Mouse (Mus musculus) left cerebral cortex, postnatal 36 days (tissue): ENCODE results near the gene Mxi1. TPM values are rescaled to one million over a fixed set of nuclear protein-coding genes. Genes with fewer than 3 reads are reported as not detected.

Experiments
- DNase-seq, 2 experiments: peaks; one replicate each; pipeline ENCODE4 v3.0.0; 2021 to 2022; ENCODE audit warnings: low spot score in 2 of 2, mixed read lengths in 1 of 2
- intact Hi-C: fragments of 180-260 bp; cut with DNase I; formaldehyde crosslinking; loops from one replicate; pipeline ENCODE4 v1.15.1; 2025
- total RNA-seq, 2 experiments: library from RNA; stranded (reverse); gene quantifications; 2 replicates each; pipeline ENCODE4 v1.2.3; 2021

Gene Mxi1
- total RNA-seq, 2 experiments from 2014 or later, result 91.9 to 94.5 TPM

DNA sequence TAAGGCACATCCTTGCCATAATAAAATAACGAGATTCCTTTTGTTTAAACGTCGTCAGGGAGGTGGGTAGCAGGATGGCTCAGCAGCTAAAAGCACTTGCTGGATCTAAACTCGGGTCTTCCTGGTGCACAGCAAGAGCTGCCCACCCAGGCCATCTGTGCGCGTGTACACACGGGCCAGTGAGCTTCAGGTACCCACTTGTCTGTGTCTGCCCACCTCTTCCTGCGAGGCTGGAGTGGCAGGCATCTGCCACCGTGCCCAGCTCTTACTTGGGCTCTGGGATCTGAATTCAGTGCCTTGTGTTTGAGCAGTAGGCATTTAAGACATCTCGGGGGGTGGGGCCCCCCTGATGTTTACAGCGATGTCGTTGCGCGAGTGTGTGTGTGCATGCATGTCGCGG, 44.7 kb downstream of the Mxi1 start:
- DNase-seq, result peak; percentile 64 to 68
- intact Hi-C loops, result no loop called here

DNA sequence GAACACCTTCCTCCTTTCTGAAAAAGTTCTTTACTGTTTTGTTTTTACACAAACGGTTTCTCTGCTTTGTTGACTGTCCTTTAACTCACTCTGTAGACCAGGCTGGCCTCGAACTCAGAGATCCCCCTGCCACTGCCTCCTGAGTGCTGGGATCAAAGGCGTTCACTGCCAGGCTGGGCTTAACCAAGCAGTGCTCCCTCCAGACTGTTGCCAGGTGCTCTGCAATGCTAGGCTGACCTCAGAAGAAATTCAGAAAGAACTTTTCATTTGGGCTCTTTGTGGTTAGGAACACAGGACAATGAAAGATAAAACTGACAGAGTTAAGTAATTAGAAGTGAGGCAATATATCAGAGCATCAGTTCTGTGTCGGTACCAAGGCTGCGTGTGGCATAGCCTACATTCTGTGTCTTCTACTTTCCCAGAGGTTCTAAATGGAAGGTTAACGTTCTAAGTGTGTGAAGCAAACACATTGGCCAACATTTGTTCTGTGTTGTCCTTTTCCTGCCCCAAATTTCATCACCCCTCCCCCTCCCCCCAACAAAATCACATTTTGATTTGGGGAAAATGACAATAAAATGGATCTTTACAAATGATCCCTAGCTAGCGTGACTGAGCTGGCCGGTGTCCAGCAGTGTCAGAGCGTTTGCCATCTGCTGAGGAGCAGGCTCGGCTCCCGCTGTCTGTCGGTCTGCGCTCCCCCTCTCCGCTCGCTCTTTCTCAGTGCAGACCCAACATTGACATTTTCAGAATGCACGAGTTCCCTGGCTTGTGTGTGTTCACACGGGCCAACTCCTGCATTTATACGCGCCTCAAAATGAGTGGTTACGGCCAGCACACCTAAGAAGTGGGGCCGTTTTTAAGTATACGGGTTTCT, 49.1 kb downstream of the Mxi1 start:
- DNase-seq, result no peak
- intact Hi-C loops, result no loop called here

DNA sequence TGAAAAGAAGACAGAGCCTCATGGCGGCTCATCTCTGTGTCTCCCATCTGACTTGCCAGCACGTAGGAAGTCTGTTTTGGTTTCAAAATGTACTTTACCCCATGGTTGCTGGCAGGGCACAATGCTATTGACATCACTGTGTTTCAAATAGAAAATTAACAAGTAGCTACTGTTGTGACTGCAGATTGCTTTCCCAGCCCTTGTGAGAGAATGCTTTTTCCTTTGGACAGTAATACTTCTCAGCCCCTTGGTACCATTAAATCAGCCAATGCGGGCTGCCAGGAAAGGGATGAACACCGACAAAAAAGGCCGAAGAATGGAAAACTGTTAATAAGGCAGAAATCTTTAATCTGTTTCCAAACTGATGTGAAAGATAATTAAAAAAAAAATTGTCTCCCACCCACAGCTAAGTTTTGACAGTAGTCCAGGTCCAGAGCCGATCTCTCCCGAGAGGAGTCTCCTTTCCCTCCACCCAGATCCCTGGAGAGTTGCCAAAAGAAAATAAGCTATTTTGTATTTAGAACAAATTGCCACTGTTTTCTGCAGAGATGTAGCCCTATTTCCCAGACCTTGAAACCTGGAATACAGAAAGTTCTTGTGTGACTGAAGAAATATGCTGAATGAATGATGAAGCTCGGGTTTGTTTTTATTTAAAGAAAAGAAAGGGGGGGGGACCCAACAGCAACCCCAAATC, 50.1 kb downstream of the Mxi1 start:
- intact Hi-C loops, result no loop called here
- DNase-seq, result no peak

DNA sequence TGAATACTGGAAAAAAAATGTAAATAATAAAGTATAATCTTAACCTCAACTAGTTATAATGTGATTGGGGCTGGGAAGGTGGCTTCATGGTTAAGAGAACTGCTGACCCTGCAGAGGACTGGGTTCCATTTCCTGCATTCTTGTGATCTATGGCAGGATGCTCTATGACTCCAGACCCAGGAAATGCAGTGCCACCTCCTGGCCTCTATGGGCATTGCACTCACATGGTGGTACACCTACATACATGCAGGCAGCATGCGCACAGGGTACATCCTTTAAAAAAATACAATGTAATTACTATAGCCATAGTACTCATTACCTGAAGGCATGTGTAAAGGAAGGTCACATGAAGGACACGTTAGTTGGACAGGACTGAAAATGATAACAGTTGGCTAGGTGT, 52.6 kb downstream of the Mxi1 start:
- intact Hi-C loops, result no loop called here
- no peak for DNase-seq

DNA sequence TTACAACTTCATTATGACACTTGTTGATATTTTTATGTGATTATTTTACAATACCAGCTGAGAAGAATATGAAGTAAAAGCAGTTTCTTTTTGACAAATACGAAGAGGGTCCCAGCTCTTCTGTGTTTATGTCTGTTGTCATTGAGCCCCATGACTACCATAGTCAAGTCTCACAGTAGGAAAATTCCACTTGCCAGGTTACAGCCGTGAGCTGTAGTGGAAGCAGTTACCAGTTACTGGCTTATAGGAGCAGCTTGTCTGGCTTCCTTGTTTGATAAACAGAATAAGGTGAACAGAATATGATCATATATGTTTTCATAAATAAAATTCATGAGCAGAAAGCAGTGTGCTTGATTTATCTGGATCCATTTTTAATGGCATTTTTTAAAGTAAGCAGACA, 54.2 kb downstream of the Mxi1 start:
- DNase-seq, result no peak
- intact Hi-C loops, result no loop called here

DNA sequence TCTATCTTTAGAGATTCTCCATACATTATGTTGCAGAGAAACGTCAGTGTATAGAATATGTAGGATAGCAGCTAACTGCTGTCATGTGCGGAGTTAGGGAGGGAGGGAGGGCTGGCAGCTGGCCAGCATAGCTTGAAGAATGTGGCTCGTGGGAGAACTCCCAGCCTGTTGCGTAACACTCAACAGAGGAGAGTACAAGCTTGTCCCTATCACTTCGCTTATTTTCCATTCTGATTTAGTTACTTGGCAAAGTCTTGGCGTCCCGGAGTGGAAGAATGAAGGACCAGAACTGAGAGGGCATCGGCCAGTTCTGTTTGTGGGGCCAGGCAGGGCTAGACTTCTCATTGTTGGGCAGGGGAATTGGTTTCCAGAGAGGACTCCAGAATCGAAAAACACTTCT, 54.6 kb downstream of the Mxi1 start:
- intact Hi-C loops, result loop anchor here (5.0 kb wide), 2 partner anchors 38 to 53 kb away; partner anchors contain the start of gene Mxi1
- peak; percentile 70 to 75 for DNase-seq

DNA sequence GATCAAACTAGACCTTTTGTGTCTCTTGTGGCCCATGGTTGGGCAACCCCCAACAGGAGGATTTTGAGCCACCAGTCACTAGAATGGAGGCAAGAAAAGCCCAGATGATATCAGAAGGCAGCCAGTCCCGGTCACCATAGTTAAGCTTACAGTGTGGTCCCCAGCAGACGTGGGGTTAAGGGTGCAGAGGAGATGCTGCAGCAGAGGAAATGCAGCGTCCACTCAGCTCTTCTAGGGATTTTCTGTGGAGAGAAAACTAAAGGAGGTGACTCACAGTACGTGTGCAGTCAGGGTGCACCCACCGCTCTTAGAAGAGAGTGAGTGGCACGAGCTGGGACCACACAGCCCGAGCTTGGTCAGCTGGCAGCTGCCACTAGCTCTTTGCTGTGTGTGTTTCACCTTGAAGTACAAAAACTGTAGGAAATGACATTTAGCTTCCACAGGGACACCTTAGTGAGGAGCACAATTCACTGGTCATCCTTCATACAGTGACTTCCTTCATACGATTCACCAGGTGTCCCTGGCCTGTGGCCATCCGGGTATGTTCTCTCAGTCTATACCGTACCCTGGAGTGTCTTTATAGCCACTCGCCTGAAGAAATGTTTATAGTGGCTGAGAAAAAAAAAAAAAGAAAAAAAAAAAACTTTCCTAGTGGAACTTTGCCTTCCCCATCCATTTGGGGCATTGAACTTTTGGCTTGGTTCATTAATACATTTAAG, 55.9 kb downstream of the Mxi1 start:
- no peak for DNase-seq
- intact Hi-C loops, result loop anchor here (5.0 kb wide), 2 partner anchors 39 to 54 kb away; partner anchors contain the start of gene Mxi1

DNA sequence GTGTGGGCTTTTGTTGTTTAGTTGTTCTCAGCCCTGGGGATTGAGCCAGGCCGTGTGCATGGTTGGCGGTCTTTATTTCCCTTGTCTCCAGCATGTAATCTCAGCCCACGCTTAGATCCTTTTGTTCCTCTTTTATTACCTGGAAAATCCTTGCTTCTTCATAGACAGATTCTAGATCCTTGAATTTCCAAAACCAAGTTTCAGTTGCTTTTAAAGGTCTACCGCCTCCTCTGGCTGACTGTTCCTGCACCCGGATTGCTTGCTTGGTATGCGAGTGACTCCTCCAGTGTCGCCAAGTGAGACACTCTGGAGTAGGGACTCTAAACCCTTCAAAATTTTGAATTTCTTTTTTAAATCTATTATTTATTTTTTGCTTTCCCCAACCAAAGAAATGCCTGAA, 56.6 kb downstream of the Mxi1 start:
- DNase-seq, result no peak
- intact Hi-C loops, result loop anchor here (5.0 kb wide), 2 partner anchors 40 to 55 kb away; partner anchors contain the start of gene Mxi1

DNA sequence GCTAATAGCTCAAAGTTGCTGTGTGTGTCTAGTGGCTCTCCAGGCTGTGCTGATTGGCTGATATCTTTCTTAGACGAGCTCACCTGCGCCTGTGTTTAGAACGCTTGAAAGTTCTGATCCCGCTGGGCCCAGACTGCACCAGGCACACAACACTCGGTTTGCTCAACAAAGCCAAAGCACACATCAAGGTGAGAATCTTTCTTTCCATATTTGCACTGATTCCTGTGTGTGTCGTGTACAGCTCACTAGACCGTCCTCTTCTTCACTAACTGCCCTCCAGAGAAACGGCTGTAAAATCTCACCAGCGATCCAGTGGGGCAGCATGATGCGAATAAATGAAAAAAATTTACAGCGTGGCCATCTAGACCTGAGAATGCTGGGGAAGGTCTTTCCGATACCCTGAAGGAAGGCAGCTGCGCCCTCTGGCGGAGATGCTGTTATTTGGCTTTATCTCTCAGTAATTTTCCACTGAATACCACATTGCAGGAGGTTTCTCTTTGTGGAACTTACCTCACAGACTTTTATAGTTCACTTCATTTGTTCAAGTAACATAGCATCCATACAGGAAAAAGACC, 59.2 kb downstream of the Mxi1 start:
- peak; percentile 71 to 80 for DNase-seq

DNA sequence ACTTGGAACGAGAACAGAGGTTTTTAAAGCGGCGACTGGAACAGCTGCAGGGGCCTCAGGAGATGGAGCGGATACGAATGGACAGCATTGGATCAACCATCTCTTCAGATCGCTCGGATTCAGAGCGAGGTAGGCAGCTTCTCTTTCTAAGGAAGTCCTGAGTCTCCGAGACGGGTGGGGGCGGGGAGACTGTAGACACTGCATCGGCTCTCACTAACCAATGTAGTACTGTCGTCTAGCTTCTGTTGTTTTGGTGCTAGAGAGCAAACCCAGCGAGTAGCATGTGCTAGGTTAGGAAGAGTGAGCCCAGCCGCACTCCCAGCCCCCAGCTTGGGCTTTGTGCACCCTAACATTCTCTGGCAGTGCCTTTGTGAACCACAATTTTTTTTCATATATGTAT, 59.9 kb downstream of the Mxi1 start:
- intact Hi-C loops, result loop anchor here (5.0 kb wide), 1 partner anchor 363 kb away; no protein-coding TSS in a partner anchor

More for the DNA sequence above, 59.2 kb downstream of the Mxi1 start:
- intact Hi-C loops, result loop anchor here (1.0 to 5.0 kb wide), 4 partner anchors 42 to 362 kb away; partner anchors contain the start of gene Mxi1

DNA sequence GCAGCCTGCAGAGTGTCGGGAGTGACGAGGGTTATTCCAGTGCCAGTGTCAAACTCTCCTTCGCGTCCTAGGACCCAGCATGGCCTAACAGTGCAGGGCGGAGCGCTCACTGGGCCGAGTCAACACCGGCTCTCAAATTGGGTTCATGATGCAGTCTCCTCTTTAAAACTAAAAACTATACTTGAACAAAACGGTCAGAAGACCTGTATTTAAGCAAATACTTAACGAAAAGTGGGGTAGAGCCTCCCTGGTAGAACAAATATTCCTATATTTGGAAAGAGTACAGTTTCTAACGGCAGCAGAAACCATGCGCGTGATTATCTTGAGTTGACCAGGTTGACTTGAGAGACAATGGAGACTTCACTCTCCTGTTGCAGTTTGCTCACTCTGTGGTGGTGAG, 61.3 kb downstream of the Mxi1 start, which contains the start of gene Gm10197:
Gm10197 (minus strand) TSS at position 101 of the 400 bp plus-strand sequence.
- intact Hi-C loops, result loop anchor here (5.0 kb wide), 1 partner anchor 364 kb away; no protein-coding TSS in a partner anchor
- no peak for DNase-seq

More for the DNA sequence above, 59.9 kb downstream of the Mxi1 start:
- no peak for DNase-seq

DNA sequence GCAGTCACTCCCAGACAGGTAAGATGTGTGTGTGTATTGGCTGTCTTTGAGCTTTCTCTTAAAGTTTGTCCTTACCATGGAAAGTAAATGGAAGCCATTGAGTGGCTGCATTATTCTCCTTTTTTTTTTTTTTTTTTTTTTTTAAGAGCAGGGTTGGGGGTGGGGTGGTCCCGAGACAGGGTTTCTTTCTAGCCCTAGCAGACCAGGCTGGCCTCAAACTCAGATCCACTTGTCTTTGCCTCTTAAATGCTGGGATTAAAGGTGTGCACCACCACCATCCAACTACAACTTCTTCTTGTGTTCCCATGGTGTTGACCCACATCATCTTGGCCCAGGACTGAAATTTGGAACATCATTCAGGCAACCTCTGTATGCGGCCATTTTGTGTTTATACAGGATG, 63.3 kb downstream of the Mxi1 start:
- intact Hi-C loops, result loop anchor here (5.0 kb wide), 1 partner anchor 366 kb away; no protein-coding TSS in a partner anchor
- no peak for DNase-seq

DNA sequence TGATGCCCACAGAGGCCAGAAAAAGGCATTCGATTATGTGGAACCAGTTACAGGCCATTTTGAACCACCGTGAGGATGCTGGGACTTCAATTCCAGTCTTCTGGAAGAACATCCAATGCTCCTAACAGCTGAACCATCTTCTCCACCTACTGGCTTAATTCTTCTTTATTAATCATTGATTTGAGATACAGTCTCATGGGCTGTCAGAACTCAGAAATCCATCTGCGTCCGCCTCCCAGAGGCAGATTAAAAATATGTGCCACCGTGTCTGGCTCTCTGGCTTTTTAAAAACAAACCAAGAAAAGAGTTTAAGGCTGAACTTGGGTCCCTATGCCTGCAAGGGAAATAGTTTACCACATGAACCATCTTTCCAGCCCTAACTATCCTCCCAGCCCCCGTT, 65.0 kb downstream of the Mxi1 start:
- intact Hi-C loops, result no loop called here
- DNase-seq, result no peak

DNA sequence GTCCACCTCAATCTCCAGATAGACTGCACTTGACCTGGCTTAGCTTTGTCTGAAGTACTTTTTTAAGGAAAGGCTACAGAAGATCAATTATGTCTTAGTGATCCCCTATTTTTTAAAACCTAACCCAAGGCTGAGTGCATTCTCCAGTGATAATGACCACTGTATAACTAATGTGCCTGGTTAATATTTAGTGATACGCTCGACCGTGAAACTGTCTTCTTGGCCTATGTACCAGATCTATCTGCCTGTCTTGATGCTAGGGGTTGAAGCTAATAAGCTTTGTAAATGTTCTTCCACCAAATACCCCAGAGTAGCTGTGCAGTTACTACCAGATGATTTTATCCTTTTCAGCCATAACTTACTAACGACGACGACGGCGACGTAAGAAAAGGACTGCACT, 65.5 kb downstream of the Mxi1 start:
- no peak for DNase-seq
- intact Hi-C loops, result no loop called here

DNA sequence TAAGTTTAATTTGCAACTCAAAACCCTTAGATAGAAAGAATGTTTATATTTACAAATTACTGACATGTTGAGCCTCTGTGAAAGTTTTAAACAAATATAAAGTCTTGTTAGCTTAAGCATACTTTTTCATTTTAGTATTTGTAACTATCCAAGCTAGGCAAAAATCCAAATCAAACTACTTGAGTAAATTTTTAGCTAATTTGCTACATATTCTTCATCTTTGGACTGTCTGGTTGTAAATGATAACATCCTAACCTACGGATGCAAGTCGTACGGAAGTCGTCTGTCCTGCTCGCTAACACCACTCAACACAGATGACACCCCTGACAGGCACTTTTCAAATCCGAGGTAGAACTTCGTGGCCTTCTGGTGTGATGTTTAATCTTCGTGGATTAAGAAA, 67.3 kb downstream of the Mxi1 start:
- DNase-seq, result no peak
- intact Hi-C loops, result no loop called here

DNA sequence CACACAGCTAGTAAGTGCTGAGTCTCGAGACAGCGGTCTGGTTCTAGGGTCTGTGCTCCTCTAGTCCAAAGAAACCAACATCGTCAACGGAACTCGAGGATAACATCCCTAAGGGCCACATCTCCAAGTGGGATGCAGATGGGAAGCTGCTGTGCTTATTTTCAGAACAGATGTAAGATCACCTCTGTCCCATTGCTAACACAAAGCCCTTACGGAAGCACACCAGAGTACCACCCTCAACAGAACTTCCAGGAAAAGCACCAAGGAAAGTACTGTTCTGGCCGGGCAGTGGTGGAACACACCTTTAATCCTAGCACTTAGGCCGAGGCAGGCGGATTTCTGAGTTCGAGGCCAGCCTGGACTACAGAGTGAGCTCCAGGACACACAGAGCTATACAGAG, 68.1 kb downstream of the Mxi1 start:
- intact Hi-C loops, result no loop called here
- no peak for DNase-seq

DNA sequence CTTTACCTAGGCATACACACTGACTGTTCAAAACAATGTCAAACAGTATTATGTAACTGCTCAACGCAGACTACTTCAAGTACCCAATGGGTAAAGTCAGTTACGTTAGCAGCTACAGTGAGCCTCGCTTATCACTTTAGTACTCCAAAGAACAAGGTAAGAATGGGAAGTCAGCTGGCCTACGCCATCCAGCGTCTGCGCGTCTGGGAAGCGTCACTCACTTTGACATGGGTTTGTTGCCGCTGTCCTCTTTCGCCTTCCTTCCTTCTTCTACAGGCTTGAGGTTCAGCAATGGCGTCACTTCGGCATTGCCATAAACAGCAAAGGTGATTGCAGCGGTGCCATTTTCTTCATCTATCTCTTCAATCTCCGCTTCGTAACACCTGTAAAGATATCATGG, 73.0 kb downstream of the Mxi1 start:
- intact Hi-C loops, result no loop called here
- DNase-seq, result no peak

DNA sequence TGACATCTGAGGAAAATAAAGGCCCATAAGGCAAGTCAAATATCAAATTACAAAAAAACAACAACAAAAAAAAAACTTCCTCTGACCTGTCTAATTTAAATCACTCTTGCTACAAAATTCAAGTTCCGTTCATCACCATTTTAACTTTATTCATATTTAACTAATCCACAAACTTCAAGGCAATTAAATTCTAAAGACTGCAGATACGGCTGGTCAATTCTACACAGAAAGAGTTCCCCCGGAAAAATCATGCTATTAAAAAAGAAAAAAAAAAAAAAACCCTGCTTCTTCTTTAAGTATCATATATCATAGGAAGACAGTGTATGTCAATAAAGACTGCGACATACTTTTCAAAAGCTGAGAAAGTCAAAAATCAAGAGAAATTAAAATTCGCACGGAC, 79.1 kb downstream of the Mxi1 start:
- DNase-seq, result no peak
- intact Hi-C loops, result no loop called here

DNA sequence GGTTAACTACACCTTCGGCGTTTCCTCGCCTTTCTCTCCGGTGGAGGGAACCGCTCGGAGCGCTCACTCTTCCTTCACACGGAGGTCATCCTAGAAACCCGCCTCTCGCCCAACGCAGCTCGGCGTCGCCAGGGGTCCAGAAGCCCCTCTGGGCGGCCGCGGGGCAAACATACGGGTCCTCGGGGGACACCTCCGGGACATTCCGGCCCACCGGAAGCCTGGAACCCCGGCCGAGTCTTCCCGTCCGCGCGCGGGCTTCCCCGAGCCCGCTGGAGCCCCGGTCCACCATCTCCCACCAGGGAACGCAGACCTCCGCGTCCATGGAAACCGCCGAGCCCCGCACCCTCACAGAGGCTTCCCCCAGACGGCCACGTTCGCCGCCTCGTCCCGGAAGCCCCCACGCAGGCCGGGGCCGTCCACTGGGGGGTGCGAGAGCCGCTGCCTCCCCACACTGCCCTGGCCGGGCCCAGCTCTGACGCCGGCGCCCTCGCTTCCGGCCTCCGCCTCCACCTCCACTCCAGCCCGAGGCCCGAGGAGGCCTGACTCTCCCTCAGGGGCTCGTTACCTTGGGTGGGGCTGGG, 79.6 kb downstream of the Mxi1 start:
- intact Hi-C loops, result no loop called here

More for the DNA sequence above, 79.6 kb downstream of the Mxi1 start:
- no peak for DNase-seq
